Mouse (Mus musculus): ENCODE data around the gene Pdia3. TPM values are rescaled to one million over a fixed set of nuclear protein-coding genes. Genes with fewer than 3 reads are reported as not detected.
"Not testable (repeated sequence)": the region's sequence is repeated elsewhere in the genome, so short reads cannot be mapped to it uniquely, and the experiment has no call there.

Pdia3 gene
- polyA plus RNA-seq, 2 experiments from 2014 or later = 665 to 860 TPM

DNA sequence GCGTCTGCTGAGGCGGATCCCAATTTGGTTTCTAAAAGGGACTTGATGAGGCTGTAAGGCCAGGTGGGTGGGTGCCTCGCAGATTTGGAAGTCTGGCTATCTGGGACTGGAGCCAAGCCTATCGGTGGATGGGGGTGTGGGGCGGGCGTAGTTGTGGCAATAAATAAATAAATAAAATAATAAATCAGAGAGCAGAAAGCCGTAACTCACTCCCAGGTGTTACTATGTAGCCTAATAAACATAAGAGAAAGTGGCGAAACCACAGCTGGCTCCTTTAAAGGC lies 29.4 kb downstream of the Pdia3 start:
- no peak for ATAC-seq

DNA sequence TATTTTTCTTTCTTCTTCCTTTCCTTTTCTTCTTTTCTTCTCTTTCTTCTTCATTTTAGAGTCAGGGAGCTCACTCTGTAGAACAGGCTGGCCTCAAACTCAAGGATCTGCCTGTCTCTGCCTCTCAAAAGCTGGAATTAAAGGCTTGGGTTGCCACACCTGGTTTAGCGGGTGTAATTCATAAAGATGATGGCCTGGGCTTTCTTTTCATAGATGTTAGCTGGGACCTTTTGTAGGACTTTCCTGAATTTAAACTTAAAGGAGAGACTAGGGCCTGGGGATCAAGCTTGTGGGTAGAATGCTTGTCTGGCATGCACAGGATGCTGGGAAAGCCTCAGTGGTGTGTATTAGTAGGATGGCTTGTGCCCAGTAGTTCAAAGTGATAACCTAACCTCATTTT lies 30.6 kb downstream of the Pdia3 start, which contains the start of gene Ell3:
Gene Ell3 (minus strand): TSS at position 101 of the 400 bp plus-strand sequence.
- ATAC-seq = no peak

DNA sequence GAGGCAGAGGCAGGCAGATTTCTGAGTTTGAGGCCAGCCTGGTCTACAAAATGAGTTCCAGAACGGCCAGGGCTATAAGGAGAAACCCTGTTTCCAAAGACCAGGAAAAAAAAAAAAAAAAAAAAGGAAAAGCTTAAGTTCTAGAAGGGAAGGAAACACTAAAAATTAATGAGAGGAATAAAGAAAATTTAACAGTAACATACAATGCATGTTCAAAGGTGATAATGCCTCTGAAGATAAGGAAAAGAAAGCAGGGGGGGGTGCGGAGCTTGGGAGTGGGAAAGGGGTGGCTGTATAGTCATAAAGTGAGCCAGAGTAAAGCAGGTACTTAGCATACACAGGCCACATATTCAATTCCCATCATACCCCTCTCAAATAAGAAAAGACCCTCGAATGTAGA lies 31.5 kb downstream of the Pdia3 start:
- no peak for ATAC-seq

DNA sequence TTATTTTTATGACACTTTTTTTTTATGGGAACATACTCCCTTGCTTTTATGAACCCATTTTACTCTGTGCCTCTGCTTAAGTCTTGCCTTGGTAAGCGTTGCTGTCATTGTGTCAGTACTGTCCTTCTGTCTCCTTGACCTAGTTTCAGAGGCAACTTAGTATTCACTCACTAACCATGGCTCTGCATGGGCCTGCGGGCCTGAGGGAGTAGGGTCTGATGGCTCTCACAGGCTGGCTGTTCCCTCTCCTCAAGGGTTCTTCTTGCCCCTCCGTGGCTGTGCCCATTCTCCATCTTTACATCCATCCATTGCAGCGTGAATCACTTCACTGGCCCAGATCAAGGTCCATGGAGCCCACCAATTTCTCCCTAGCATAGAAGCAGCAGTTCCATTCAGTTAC lies 32.9 kb downstream of the Pdia3 start:
- ATAC-seq = no peak

DNA sequence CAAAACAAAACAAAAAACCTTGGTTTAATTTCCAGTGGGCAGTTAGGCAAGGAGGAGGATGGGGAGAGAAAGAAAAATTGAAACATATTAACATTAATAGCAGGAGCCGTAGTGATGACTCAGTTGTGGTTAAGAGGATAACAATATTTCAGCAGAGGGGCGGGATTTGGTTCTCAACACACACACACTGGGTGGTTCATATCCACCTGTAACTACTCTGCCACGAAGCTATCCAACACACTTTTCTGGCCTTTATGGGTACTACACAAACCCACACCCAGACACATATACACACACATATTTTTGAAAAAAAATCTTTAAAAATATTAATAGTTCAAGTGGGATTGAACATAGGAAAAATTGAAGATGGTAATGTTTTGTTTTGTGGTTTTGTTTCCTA lies 33.4 kb downstream of the Pdia3 start:
- no peak for ATAC-seq

DNA sequence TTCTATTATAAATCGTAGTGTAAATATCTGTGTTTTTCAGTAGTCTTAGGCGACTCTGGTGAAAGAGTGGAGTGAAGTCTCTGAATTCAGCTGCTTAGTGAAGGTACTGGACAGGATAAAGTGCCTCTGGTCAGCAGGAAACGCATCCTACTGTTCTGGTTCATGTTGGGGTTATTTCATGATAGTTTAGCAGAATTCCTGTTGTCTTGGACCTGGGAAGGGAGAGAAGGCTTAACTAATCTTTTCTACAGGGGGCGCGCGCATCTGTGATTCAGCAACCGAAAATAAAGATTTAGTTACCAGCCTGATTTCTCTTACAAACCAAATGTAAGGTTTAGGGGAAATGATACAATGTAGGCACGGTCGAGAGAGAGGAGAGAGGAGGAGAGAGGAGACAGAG lies 34.6 kb downstream of the Pdia3 start:
- ATAC-seq = no peak

DNA sequence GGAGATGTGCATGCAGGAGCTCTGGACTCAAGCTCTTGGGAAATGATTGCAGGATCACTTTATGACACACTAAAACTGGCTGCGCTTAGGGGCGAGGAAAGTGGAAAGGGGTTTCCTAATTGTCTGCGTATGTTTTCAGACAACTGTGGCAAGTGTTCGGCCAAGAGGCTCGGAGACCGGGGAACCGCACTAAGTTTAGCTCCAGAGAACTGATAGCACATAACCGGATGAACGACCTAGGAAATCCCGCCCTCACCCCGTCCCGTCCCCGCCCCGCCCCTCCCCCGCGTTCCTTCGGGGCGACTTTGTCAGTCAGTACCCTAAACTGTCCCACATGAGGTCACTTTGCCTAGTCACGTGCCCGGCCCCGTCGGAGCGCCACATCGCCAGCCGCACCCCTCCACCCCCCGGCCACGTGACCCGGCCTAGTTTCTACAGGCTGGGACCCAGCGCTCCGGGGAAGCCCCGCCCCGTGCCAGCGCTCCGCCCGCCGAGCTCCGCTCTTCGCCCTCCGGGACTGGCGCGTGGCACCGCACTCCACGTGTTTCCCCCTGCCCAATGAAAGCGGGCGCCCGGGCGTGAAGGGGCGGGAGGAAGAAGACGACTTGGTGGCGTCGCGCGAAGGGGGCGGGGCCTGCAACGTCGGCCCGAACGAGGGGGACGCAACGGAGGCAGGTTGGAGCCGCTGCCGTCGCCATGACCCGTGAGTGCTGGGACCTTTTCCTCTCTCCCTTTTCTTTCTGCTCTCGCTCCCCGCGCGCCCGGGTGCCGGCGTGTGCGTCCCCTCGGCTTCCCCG lies 35.4 kb downstream of the Pdia3 start, which contains the start of gene Serf2:
Gene Serf2 (plus strand): TSS at position 457 of the 797 bp plus-strand sequence.
- peak; percentile 92 for ATAC-seq

DNA sequence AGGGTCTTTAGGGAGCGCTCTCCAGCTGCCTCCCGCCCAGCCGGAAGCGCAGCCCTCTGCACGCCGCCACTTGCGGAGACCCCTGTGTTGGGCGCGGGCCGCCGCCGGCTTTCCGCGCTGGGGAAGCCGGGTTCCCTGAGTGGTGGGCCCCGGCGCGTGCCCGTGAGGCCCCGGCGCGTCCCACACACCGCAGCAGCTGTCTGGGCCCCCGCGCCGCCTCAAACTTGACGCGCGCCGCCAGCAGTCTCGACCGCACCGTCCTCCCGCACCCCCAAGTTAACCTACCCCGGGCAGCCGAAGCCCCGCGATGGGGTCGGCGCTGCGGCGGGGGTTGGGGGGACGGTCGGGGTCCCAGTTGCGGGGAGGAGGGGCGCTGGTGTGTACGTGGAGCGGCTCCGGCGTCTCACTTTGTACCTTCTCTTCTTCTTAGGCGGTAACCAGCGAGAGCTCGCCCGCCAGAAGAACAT lies 36.0 kb downstream of the Pdia3 start:
- ATAC-seq = peak; percentile 7

DNA sequence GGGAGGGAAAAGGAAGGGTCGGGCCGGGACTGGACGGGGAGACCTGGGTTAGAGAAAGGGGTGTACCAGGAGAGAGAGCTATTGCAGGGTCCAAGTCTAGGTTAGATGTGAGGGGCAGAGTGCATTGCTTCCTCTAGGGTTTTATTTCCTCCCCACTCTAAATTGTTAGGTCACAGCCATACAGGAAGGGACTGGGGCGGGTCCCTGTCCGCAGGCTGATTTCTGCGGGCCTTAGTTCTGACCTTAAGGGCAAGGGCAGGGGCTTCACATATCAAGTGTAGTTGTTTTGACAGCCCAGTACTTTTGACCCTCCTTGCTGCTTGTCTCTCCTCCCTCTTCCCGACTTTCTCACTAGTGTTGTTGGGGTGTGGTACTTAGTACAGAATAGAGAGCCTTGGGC lies 36.5 kb downstream of the Pdia3 start:
- ATAC-seq = no peak

DNA sequence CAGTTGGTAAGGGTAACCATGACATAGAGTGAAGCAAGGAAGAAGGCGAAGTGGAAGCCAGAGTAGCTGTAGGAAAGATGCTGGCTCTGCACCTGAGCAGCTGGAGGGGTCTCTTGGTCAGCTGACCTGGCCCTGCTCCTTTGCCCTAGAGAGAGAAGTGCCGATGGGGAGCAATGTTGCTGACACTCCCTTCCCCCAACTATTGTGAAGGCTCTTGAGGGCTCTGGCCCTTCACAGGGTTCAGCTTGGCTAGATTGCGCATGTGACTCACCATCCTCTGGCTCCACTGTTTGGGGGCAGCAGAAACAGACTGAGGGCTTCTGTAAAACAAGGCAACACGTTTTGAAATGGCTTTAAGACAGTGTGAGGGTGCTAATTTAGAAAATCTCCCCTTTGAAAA lies 38.8 kb downstream of the Pdia3 start:
- no peak for ATAC-seq

DNA sequence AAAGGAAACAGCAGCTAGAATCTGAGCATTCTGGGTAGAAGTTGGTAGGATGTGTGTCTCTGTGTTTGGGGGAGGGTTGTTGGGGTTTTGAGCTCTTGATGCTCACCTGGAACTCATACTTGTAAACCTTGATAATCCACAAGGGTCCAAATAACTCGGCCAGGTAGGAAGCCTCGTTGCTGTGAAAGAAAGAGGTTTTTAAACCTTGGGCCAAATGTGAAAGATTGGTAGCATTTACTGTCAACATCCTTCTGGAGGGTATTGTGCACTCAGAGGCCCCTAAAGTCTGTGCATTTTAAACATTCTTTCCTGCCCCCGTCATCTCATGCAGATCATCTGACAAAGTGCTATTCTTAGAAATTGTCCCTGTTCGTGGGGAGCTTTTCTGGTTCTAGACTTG lies 39.4 kb downstream of the Pdia3 start, which contains the start of gene Hypk:
Gene Hypk (plus strand): TSS at position 301 of the 400 bp plus-strand sequence.
- no peak for ATAC-seq

DNA sequence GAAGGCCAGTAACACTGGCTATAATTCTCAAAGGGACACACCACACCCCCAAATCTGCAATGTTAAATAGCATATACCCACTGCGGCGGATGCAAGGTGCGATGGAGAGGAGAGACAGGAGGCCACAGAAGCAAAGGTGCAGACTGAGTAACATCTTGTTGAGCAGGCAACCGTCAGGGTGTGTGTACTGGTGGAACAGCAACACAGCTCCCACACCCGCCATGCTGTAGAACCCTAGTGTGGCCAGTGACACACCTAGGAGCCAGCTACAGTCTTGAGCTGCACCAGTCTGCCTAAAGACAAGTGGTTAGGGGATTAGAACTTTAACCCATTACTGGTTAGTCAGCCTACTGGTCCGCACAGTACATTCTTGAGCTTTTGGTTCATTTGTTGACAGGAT lies 40.3 kb downstream of the Pdia3 start:
- no peak for ATAC-seq

DNA sequence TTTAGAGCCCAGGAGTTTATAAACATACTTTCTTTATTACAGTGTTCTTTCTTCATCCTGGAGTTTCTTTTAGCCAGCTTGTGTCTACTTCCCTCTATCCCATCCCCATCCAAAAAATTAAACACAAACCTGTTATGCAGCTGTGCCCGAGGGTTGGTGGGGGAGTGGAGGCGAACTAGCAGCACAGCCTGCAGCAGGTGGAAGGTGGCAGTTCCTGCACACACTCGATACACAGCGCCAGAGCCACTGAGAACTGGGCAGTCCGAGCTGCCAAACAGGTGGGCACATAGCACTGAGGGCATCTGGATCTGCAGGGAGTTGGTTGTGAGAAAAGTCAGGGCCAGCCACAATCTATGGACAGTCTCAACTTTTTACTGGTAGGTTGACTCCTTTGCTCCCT lies 42.0 kb downstream of the Pdia3 start:
- ATAC-seq = no peak

DNA sequence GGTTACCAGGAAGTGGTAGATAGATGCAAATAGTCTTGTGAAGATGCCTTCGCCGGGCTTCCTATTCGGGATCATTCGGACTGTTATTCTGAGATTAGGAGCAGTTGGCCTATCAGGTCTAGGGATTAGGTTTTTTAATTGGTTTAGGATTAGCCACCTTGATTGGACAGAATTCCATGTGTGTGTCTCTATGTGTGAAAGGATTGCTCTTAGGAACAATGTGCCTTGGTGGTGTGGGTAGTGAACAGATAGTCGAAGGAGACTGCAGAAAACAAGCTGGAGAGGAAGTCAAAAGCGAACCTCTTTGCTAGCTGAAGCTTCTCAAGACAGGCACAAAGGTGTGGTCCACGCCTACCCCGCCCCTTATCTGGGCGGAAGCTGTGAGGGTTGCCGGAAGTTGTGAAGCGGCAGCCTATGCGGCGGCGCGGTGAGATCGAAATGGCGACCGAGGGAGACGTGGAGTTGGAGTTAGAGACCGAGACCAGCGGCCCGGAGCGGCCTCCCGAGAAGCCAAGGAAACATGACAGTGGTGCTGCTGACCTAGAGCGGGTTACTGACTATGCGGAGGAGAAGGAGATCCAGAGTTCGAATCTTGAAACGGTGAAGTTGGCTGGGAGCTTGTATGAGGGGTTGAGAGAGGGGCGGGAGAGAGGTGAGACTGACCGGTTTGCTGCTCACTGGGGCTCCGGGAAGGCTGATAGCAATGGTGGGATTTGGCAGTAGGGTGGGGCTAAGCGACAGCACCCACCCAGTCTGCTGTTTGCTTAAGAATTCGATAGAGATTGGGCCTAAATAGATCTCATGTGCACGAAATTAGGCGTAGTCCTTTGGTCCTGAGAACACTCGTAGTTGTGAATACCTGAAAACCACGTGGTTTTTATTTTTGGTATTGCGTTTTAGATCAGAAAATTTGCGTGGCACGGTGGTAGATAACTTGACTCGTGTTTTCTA lies 43.4 kb downstream of the Pdia3 start, which contains the start of gene Serinc4:
Gene Serinc4 (minus strand): TSS at position 90 of the 951 bp plus-strand sequence.
- ATAC-seq = peak; percentile 100

DNA sequence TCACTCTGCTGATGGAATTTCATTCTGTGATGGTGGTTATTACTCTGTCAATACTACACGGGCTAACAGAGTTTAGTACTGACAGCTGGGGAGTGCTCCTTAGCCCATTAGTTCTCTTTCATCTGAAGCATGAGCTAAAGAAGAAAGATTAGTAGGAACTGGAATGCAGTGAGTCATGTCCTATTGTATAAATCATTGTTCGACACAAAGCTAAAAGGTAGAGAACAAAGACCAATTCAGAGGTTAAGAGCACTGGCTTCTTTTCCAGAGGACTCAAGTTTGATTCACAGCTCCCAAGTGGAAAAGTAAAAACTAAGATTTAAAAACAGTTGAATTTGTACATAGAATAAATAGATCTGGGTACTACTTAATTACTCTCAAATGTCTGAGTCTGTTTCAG lies 46.5 kb downstream of the Pdia3 start:
- no peak for ATAC-seq

DNA sequence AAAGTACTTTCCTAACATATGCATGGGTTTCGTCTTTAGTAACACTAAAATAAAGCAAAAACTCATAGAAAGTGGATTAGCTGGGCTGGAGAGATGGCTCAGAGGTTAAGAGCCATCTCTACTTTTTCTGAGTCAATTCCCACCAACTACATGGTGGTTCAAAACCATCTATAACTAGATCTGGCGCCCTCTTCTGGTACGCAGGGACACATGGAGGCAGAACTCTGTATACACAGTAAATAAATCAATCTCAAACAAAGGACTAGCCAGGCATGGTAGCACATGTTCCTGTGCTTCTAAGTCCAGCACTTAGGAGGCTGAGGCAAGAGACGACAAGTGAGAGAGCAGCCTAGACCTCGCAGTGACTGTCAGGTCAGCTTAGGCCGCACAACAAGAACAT lies 55.4 kb downstream of the Pdia3 start:
- peak; percentile 18 for ATAC-seq

DNA sequence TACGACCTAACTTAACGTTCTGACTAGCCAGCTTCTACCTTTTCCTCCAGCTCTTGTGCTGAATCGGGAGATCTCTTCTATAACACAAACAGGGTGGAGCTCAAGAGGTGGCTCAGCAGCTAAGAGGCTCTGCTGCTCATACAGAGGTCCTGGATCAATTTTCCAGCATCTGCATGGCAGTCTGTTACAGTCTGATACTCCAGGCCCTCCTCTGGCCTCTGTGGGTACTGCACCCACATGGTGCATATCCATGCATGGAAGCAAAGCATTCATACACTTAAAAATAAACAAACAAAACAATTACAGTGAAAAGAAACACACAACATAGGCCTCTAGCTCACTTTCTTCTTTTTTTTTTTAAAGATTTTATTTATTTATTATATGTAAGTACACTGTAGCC lies 59.2 kb downstream of the Pdia3 start:
- ATAC-seq = not testable (repeated sequence)

DNA sequence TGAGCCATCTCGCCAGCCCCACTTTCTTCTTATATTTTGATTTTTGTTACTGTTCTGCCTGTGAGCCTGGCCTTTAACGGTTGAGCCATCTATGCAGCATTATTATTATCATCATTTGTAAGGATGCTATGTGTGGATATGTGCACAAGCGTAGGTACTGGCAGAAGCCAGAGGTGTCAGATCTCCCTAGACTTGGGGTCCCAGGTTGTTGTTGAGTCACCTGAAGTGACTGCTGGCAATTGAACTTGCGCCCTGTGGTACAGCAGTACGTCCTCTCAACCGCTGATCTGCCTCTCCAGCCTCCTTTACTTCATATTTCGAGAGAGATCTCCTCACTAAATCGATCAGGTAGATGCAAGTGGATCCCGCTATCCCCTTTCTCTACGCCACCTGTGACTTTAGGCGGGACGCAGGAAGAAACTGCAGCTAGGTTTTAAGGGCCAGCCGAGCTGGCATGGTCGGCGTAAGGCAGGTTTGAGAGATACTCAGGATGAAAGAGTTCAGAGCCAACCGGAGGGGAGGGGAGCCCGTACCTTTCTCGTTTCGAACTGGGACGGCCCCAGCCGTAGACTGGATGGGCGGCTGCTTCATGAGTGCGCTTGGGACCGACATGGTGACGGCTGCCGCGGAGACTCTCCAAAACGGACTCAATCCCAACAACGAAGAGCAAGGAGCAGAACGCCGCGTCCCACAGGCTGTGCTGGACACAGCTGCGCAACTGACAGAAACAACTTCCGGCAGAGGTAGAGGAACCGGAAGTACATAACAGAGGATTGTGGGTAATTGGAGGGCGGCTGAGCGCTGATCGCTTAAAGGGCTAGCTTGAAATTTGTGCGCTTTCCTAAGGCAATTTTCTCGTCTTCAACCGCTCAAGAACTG lies 60.0 kb downstream of the Pdia3 start, which contains the start of gene Mfap1b:
Gene Mfap1b (minus strand): TSS at position 767 of the 879 bp plus-strand sequence.
- ATAC-seq = peak; percentile 99

DNA sequence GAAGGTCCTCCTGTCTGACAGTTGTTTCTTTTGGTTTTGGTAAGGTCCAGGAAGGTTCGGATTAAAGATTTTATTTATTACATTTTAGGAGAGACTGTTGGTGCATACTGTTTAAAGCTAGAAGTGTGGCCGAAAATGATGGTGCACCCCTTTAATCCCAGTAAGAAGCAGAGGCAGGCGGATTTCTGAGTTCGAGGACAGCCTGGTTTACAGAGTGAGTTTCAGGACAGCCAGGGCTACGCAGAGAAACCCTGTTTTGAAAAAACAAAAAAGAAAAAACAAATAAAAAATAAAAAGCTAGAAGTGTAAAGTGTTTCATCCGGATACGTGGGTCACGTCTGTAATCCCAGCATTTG lies 60.6 kb downstream of the Pdia3 start:
- peak; percentile 54 for ATAC-seq

DNA sequence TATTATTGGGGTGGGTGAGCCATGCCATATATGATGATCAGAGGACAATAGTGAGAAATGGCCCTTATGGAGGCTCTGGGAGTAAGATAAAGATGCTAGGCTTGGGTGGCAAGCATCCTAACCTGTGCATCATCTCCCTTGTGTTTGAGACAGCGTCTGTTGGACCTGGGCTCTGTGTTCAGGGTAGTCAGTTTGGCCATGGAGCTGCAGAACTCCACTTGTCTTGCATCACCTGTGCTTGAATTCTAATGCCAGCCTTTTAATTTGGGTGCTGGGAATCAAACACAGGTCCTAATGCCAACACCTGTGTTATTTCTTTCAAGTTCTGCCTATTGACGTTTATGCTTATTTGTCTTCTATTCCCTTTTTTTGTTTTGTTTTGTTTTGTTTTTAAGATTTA lies 61.7 kb downstream of the Pdia3 start:
- ATAC-seq = not testable (repeated sequence)

DNA sequence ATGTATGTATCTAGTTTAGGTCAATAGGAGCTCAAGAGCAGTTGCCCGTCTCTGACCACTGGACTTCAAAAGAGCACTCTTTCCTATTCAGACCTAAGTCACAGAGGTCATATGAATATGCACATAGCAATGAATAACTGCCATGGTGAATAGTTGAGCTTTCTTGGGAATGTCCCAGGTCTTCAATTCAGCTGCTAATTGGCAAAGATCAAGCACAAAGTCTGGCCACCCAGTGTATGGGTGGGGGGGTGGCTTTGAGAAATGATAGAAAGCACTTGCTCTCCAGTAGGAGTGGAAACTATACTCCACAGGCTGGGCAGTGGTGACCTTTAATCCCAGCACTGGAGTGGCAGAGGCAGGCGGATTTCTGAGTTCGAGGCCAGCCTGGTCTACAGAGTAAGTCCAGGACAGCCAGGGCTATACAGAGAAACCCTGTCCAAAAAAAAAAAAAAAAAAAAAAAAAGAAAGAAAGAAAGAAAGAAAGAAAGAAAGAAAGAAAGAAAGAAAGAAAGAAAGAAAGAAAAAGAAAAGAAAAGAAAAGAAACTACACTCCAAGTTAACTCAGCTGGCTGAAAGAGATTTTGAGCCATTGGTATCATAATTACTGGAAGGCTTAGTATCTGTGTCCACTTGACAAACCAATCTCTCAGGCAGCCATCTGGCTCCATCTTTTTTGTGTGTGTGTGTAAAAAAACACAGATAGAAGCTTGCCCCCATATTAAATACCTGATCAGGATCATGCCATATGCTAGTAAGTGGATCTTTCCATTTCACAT lies 64.1 kb downstream of the Pdia3 start:
- no peak for ATAC-seq

DNA sequence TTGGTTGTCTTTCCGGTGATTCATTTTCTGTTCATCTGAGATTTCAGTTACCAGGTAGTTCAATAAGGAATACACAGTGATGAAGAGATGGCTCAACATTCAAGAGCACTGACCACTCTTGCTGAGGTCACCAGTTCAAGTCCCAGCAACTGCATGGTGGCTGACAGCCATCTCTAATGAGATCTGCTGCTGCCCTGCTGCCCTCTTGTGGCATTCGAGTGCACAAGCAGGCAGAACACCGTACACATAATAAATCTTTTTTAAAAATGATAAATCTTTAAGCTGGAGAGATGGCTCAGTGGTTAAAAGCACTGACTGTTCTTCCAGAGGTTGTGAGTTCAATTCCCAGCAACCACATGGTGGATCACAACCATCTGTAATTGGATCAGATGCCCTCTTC lies 66.9 kb downstream of the Pdia3 start:
- ATAC-seq = peak; percentile 56

Data from CD4-positive, CD25-positive, alpha-beta regulatory T cell, adult 4 months (primary cell).